Mouse (Mus musculus): ENCODE results near the gene H2-M10.5.
"Not testable (repeated sequence)": the region's sequence is repeated elsewhere in the genome, so short reads cannot be mapped to it uniquely, and the experiment has no call there.

- TF ChIP-seq CTCF (IDR thresholded peaks at IDR 0.05; ENCODE audit: extremely low read depth, insufficient read depth, low read length): peak; percentile 34; the same call in 1 of the 2 replicates
- TF ChIP-seq POLR2A (IDR thresholded peaks at IDR 0.05; ENCODE audit: extremely low read depth, insufficient read depth, low read length): not testable (repeated sequence)
These were observed 13.8 kb downstream of the H2-M10.5 start for GRCm38 (mm10) chr17:36786483-36786886.
